Mouse (Mus musculus): ENCODE data around the gene Micall1. TPM values are rescaled to one million over a fixed set of nuclear protein-coding genes. Genes with fewer than 3 reads are reported as not detected.

Micall1 gene
- polyA plus RNA-seq, 1 experiment from 2014 or later: 7.0 TPM

DNA sequence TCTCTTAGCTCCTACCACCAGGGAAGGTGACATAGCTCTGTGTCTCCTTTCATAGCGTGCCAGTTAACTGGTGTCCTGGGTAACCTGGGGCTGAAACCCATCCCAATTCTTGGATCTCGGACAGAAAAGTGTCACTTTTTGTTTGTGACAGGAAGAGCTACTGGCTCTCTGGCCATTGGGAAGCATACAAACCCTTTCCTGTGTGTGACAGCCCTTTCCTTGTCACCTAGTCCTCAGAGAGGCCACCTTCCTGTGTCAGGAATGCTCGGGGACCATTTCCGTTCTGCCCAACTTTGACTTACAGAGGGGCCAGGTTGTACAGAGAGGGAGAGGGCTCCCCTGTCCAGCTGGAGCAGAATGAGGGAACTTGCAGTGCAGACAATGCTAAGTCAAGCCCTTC is 9.2 kb upstream of the Micall1 start:
- Histone ChIP-seq H3K9ac (ENCODE audit: low read length) (0 out of 2 replicates have a peak overlapping the region, but pooled peaks have one; percentile 18), H3K27ac (replicated peaks) (peak overlapping the region; percentile 94), H3K27me3 (ENCODE audit: control insufficient read depth, insufficient read depth, low read length) (no peaks in the 10 kb centered on the region), H3K4me2 (replicated peaks; ENCODE audit: low read depth) (no peak overlapping the region), H3K4me3 (ENCODE audit: low read depth, low read length) (no peak overlapping the region), H3K36me3 (ENCODE audit: control insufficient read depth, insufficient read depth, low read length) (no peaks in the 10 kb centered on the region), H3K4me1 (replicated peaks; ENCODE audit: control insufficient read depth, insufficient read depth) (peaks cover 19% of the 10 kb centered on the region), H3K9me3 (ENCODE audit: control insufficient read depth, low read length) (no peaks in the 10 kb centered on the region)
- no peak for TF ChIP-seq EP300 (optimal IDR thresholded peaks at IDR 0.05)
- DNase-seq (ENCODE audit: low spot score) (no peak), ATAC-seq (ENCODE audit: low FRiP score, low TSS enrichment) (no peak)
- WGBS: 78% methylated on average over 4 of the region's 4 CpGs

DNA sequence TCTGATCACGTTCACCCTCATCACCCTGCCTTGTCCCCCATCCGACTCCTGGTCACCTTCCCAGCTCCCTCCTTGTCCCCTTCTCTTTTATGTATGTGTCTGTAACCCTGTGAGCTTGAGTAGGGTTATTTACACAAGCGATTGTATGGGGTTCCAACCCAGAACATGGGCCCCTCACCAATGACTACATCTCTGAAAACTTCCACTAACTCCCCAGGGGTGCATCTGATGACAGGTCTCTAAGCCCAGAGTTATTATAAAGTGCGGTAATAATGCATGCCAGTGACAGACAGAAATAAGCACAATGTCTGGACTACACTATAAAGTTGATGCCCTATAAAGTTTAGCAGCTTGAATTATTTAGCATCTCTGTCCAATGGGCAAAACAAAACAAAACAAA is 8.3 kb upstream of the Micall1 start:
- no peak for ATAC-seq (ENCODE audit: low FRiP score, low TSS enrichment)
- no peak overlapping the region; the same call in 1 of the 2 replicates for H3K27ac ChIP-seq (replicated peaks)
- no peak overlapping the region for H3K9ac ChIP-seq (ENCODE audit: low read length)
- H3K4me1 ChIP-seq (replicated peaks; ENCODE audit: control insufficient read depth, insufficient read depth): peaks cover 19% of the 10 kb centered on the region
- H3K36me3 ChIP-seq (ENCODE audit: control insufficient read depth, insufficient read depth, low read length): no peaks in the 10 kb centered on the region
- H3K27me3 ChIP-seq (ENCODE audit: control insufficient read depth, insufficient read depth, low read length): no peaks in the 10 kb centered on the region
- DNase-seq (ENCODE audit: low spot score): no peak
- H3K9me3 ChIP-seq (ENCODE audit: control insufficient read depth, low read length): no peaks in the 10 kb centered on the region
- TF ChIP-seq EP300 (optimal IDR thresholded peaks at IDR 0.05) (no peak), CTCF (IDR thresholded peaks at IDR 0.05; ENCODE audit: low read depth) (no peak)
- H3K4me3 ChIP-seq (ENCODE audit: low read depth, low read length): no peak overlapping the region
- WGBS: 63% methylated on average over 4 of the region's 4 CpGs
- H3K4me2 ChIP-seq (replicated peaks; ENCODE audit: low read depth): no peak overlapping the region

DNA sequence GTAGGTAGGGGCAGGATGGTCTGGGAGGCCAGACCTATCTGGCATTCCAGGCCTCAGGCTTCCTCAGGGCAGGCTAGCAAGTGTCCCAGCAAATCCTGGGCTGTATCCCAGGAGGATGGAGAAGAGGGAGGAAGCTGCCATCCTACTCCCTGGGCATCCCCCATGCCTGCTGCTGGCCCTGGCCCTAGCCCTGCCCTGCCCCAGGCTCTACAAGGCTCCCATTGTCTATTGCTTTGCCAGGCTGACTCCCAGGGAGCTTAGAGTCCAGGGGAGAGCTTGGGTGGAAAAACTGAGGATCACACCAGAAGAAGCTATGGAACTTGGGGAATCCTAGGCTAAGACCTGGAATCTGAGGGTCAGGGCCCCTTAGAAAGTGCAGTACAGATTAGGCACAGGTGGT is 7.2 kb upstream of the Micall1 start:
- ATAC-seq (ENCODE audit: low FRiP score, low TSS enrichment): no peak
- Histone ChIP-seq H3K4me3 (ENCODE audit: low read depth, low read length) (no peak overlapping the region), H3K9me3 (ENCODE audit: control insufficient read depth, low read length) (no peaks in the 10 kb centered on the region), H3K4me1 (replicated peaks; ENCODE audit: control insufficient read depth, insufficient read depth) (peaks cover 16% of the 10 kb centered on the region), H3K27ac (replicated peaks) (peak overlapping the region; percentile 40; the same call in 1 of the 2 replicates), H3K9ac (ENCODE audit: low read length) (0 out of 2 replicates have a peak overlapping the region, but pooled peaks have one; percentile 13), H3K27me3 (ENCODE audit: control insufficient read depth, insufficient read depth, low read length) (no peaks in the 10 kb centered on the region), H3K4me2 (replicated peaks; ENCODE audit: low read depth) (no peak overlapping the region), H3K36me3 (ENCODE audit: control insufficient read depth, insufficient read depth, low read length) (no peaks in the 10 kb centered on the region)
- no peak for TF ChIP-seq CTCF (IDR thresholded peaks at IDR 0.05; ENCODE audit: low read depth)
- no peak for TF ChIP-seq EP300 (optimal IDR thresholded peaks at IDR 0.05)
- DNase-seq (ENCODE audit: low spot score): no peak

DNA sequence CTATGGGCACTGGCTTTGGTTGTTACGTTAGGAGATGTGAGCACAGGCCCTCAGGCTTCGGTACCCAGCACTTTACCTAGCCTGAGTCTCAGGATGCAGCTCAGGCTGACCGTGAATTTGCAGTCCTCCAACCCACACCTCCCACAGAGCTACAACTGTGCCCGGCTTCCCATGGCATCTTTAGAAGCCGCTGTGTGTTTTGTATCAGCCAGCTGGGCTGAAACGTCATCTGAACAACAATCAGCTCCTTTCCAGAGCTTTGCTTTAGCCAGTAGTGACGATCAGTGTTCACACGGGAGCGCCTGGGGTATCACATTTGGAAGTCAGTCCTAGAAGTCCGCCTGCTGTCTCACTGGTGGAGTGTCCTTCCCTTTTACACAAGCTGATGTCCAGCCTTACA is 5.4 kb upstream of the Micall1 start:
- no peaks in the 10 kb centered on the region for H3K36me3 ChIP-seq (ENCODE audit: control insufficient read depth, insufficient read depth, low read length)
- H3K9ac ChIP-seq (ENCODE audit: low read length): no peak overlapping the region
- DNase-seq (ENCODE audit: low spot score): no peak
- no peaks in the 10 kb centered on the region for H3K27me3 ChIP-seq (ENCODE audit: control insufficient read depth, insufficient read depth, low read length)
- no peak overlapping the region for H3K27ac ChIP-seq (replicated peaks)
- no peaks in the 10 kb centered on the region for H3K9me3 ChIP-seq (ENCODE audit: control insufficient read depth, low read length)
- no peak for TF ChIP-seq EP300 (optimal IDR thresholded peaks at IDR 0.05)
- TF ChIP-seq CTCF (IDR thresholded peaks at IDR 0.05; ENCODE audit: low read depth): no peak
- no peak overlapping the region for H3K4me3 ChIP-seq (ENCODE audit: low read depth, low read length)
- peaks cover 10% of the 10 kb centered on the region for H3K4me1 ChIP-seq (replicated peaks; ENCODE audit: control insufficient read depth, insufficient read depth)
- no peak overlapping the region for H3K4me2 ChIP-seq (replicated peaks; ENCODE audit: low read depth)
- WGBS: 74% methylated on average over 10 of the region's 10 CpGs
- ATAC-seq (ENCODE audit: low FRiP score, low TSS enrichment): no peak

DNA sequence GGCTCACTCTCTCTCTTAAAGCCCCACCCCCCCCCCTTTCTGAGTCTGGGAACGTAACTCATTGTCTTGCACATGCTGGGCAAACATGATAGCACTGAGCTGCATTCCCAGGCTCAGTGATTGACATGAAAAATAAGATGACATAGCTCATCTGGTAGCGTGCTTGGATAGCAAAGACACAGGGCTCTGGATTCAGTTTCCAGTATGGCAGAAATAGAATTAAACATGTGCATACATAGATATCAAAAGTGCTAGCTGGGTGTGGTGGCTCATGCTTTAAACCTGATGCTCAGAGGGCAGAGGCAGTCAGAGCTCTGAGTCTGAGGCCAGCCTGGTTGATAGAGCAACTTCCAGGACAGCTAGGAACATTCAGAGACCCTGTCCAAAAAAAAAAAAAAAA is 2.9 kb upstream of the Micall1 start:
- Histone ChIP-seq H3K9me3 (ENCODE audit: control insufficient read depth, low read length) (no peaks in the 10 kb centered on the region), H3K27me3 (ENCODE audit: control insufficient read depth, insufficient read depth, low read length) (no peaks in the 10 kb centered on the region), H3K4me3 (ENCODE audit: low read depth, low read length) (no peak overlapping the region), H3K9ac (ENCODE audit: low read length) (no peak overlapping the region), H3K4me2 (replicated peaks; ENCODE audit: low read depth) (no peak overlapping the region), H3K4me1 (replicated peaks; ENCODE audit: control insufficient read depth, insufficient read depth) (peaks cover 4% of the 10 kb centered on the region; the same call in 1 of the 2 replicates), H3K36me3 (ENCODE audit: control insufficient read depth, insufficient read depth, low read length) (no peaks in the 10 kb centered on the region), H3K27ac (replicated peaks) (no peak overlapping the region)
- DNase-seq (ENCODE audit: low spot score): no peak
- ATAC-seq (ENCODE audit: low FRiP score, low TSS enrichment): no peak
- WGBS: 54% methylated on average over 2 of the region's 2 CpGs
- TF ChIP-seq CTCF (IDR thresholded peaks at IDR 0.05; ENCODE audit: low read depth) (no peak), EP300 (optimal IDR thresholded peaks at IDR 0.05) (no peak)

DNA sequence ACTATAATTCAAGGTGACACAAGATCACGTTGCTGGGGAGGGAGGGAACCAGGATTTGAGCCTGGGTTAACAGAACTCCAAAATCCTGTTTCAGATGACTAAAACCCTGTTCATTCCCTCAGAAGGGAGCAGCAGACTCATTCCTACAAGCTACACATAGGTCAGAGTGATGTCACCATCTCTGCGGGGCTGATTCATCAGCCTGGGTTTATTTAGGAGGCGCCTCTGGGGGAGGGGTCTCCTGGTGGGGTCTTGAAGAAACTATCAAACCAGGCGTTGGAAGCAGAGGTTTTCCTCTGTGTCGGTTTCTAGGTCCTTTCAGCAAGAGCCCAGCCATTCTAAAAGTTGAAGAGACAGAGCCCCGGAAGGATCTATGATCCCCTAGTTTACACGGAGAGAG is 732 bp upstream of the Micall1 start:
- Histone ChIP-seq H3K4me2 (replicated peaks; ENCODE audit: low read depth) (peak overlapping the region; percentile 91), H3K9ac (ENCODE audit: low read length) (peak overlapping the region; percentile 94), H3K27me3 (ENCODE audit: control insufficient read depth, insufficient read depth, low read length) (no peaks in the 10 kb centered on the region), H3K4me3 (ENCODE audit: low read depth, low read length) (peak overlapping the region; percentile 87), H3K27ac (replicated peaks) (peak overlapping the region; percentile 98), H3K9me3 (ENCODE audit: control insufficient read depth, low read length) (no peaks in the 10 kb centered on the region), H3K36me3 (ENCODE audit: control insufficient read depth, insufficient read depth, low read length) (peaks cover 3% of the 10 kb centered on the region; the same call in 1 of the 2 replicates), H3K4me1 (replicated peaks; ENCODE audit: control insufficient read depth, insufficient read depth) (peaks cover 5% of the 10 kb centered on the region)
- ATAC-seq (ENCODE audit: low FRiP score, low TSS enrichment): peak; percentile 42; the same call in 1 of the 2 replicates
- DNase-seq (ENCODE audit: low spot score): peak; percentile 49
- WGBS: 10% methylated on average over 7 of the region's 7 CpGs
- TF ChIP-seq CTCF (IDR thresholded peaks at IDR 0.05; ENCODE audit: low read depth) (no peak), EP300 (optimal IDR thresholded peaks at IDR 0.05) (no peak)

All from stomach, postnatal 0 days (tissue).